Mouse (Mus musculus): ENCODE measurements around the gene Kcnmb1.
A peak's percentile ranks its signal among the peaks of the same experiment; 100 is the strongest.

Gene Kcnmb1

DNA sequence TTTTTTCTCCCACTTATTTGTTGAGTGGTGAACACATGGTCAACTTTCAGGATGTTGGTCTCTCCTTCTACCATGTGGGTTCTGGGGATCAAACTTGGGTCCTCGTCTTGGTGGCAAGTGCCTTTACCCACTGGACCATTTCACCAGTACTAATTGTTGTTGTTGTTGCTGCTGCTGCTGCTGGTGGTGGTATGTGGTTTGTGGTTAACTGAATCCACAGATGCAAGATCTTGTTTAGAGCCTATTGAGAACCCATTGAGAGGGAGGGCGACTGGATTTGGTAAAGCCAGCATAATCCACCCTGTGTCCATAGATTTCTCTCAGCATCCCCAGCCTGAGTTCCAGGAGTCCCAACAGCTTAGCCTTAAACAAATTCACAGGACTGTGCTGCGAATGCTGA lies 37.6 kb downstream of the Kcnmb1 start:
- no peak for DNase-seq (ENCODE audit: extremely low spot score, low spot score)

GRCm38 (mm10) chr11:34001938-34002592 lies 39.3 kb downstream of the Kcnmb1 start:
- DNase-seq (ENCODE audit: extremely low spot score, low spot score): peak; percentile 30

DNA sequence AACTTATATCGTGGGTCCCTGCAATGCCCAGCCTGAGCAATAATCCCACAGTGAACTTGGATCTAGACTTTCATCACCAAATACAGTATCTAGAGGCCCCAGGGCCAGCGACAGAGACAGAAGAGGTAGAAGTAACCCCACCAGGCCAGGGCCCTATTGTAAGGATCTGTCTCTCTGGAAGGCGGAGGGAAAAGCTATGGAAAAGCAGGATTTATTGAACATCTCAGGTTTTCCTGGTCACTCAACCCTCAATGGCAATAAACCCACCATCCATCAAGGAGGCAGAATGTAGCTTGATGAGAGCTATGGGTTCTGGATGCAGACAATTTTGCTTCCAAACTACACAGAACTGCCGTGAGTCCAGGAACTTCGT lies 39.8 kb downstream of the Kcnmb1 start:
- no peak for DNase-seq (ENCODE audit: extremely low spot score, low spot score)

GRCm38 (mm10) chr11:34007616-34008015 lies 44.8 kb downstream of the Kcnmb1 start:
- no peak for DNase-seq (ENCODE audit: extremely low spot score, low spot score)

- DNase-seq (ENCODE audit: extremely low spot score, low spot score): no peak
Observed at GRCm38 (mm10) chr11:34008214-34008613, 45.4 kb downstream of the Kcnmb1 start.

DNA sequence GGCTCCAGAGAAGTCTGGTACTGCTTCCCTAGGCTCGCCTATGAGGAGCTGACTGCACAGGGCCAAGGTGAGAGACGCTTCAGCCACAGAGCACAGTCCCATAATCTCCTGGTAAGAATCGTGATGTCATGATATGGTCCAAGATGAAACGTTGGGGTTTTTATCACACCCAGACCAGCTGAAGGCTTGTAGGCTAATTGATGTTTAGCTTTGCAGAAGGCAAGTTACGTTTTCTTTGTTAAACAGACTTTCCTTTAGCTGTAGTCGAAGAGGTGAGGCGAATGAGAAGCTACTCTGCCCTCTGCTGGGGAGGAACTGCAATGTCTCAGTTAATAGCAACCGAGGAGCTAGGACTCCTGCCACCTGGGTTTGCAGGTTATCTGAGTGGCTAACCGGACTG lies 45.9 kb downstream of the Kcnmb1 start:
- peak; percentile 29 for DNase-seq (ENCODE audit: extremely low spot score, low spot score)

- no peak for DNase-seq (ENCODE audit: extremely low spot score, low spot score)
Observed at GRCm38 (mm10) chr11:34009316-34010087, 46.7 kb downstream of the Kcnmb1 start.

DNA sequence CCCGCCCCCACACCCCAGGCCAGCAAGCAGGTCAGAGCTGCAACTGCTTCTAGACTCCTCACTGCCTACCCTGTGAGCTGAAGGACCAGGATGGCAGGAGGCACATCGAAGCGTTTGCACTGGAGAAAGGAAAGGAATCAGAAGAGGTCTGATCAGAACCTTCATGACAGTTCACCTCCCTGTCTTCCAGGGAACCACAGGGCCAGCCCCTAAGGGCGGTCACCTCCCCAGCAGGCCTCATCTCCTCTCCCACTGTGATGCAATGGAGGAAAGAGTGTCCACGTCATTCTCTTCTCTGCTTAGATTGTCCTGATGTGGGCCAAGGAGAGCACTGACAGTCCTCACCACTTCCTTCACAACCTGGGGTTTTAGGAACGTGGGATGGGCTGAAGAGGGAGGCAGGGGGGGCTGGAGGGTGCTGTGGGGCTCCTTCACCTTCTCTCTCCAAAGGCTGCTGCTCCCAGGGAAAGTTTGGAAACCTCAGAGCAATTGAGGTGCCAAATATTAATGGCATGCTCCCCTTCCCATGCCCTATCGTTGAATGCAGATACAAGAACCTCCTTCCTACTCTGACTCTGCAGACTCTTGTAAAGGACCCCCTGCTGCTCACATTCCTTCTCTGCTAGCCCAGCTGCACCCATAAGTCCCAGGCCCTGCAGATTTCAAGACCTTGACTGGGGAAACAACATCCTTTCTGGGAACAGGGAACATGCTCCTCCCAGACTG lies 47.5 kb downstream of the Kcnmb1 start:
- no peak for DNase-seq (ENCODE audit: extremely low spot score, low spot score)

DNA sequence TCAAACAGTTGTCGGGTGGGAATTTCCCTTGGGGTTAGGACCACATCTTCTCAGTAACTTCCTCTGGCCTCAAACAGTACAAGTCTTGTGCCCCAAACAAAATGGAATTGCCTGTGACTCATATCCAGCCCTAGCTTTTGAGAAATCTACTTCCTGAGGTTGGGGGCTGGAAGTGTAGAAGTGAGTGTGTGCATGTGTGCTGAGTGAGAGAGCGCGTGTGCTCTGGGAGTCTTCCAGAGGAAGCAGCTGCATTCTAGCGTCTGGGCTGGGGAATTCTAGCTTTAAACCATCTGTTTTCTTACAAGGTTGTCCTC lies 48.0 kb downstream of the Kcnmb1 start:
- DNase-seq (ENCODE audit: extremely low spot score, low spot score): no peak

DNA sequence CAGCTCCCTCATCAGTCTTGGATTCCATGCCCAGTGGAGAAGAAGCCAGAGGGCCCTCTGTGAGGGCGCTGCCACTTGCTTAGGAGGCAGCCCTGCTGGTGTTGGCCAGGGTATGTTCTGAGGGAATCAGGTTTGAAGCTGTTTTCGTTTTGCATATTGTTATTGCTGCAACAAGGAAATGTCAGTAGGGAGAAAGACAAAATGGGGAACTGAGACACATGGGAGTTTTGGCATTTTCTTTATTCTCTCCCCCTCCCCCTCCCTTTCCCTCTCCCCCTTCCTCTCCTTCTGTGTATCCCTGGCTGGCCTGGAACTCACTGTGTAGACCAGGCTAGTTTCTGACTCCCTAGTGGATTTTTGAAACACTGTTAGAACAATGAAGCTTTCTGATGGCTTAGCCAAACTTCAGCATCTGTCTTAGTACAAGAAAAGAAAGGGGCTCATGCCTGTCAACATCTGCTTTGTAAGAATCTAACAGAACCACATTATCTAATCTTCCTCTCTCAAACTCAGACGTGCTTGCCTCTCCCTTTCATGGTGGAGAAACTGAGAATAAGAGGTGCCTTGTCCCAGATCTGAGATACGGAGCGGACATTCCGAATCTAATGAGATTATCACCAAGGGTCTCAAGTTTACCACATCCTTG lies 49.3 kb downstream of the Kcnmb1 start:
- DNase-seq (ENCODE audit: extremely low spot score, low spot score): no peak
